Mouse (Mus musculus): ENCODE data around the gene Pttg1. TPM values are rescaled to one million over a fixed set of nuclear protein-coding genes. Genes with fewer than 3 reads are reported as not detected.

The Pttg1 gene
- polyA plus RNA-seq, 1 experiment from 2014 or later: 106 TPM

DNA sequence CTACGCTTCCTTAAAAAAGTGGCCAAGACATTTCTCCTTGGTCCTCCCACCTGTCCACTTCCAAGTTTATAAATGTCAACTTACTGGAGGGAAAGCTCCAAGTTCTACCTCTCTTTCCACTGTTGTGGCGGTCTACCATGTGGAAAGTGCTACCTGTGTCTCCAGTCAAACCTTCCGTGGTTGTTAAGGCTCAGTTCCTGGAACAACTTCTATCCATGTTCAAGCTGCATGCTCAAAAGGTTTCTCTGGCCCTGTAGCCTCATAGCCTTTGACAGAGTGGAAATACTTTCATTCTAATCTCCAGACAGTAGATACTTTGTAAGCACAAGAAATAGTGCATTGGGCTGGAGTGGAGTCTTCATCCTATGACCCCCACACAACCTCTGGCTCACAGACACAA lies 46.6 kb downstream of the Pttg1 start:
- ATAC-seq (replicated peaks; ENCODE audit: insufficient number of reproducible peaks, low FRiP score, low TSS enrichment, low read depth): no peak
- 86% methylated on average over 3 of the region's 3 CpGs for WGBS

DNA sequence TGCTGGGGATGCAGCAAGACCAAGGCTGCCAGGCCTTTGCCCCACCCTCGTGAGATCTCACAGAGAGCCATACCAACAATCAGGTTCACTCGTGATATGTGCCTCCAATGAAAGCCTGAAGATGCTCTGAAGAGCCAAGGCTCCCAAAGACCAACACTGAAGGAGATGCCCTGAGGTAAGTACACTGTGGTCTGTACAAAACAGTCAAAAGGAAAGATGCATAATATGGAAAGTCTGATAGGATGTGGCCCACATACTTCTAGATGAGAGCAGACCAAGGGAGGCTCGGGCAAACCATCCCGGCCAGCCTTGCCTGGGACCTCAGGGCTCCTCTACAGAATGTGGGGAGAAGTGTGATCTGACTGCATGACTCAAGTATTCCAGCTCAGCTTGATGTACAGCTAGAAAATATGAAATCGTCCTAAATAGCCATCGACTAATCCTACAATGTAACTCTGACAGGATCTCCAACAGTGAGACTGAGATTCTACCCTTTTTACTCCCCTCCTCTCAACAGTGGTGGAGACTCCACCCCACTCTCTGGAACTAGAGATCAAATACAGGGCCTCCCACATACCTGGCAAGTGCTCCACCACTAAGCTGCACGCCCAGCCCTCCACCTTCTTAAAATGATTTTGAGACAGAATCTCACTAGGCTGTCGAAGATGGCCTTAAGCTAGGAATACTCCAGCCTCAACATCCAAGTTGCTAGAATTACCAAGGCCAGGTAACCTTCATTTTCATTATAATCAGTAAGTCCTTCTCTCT lies 48.8 kb downstream of the Pttg1 start:
- Histone ChIP-seq H3K4me3 (ENCODE audit: low read depth, low read length) (no peak overlapping the region), H3K27me3 (ENCODE audit: control insufficient read depth, insufficient read depth, low read length) (no peaks in the 10 kb centered on the region), H3K36me3 (replicated peaks; ENCODE audit: control insufficient read depth, insufficient read depth, low read depth, low read length) (no peaks in the 10 kb centered on the region), H3K9ac (replicated peaks; ENCODE audit: low read length) (no peak overlapping the region), H3K4me2 (ENCODE audit: low read depth, low read length) (no peak overlapping the region), H3K27ac (replicated peaks; ENCODE audit: low read depth, low read length) (no peak overlapping the region), H3K9me3 (replicated peaks; ENCODE audit: control insufficient read depth, low read length) (no peaks in the 10 kb centered on the region), H3K4me1 (ENCODE audit: control insufficient read depth, insufficient read depth, low read length) (no peaks in the 10 kb centered on the region)
- DNase-seq (ENCODE audit: low spot score): no peak
- 93% methylated on average over 8 of the region's 8 CpGs for WGBS
- no peak for ATAC-seq (replicated peaks; ENCODE audit: insufficient number of reproducible peaks, low FRiP score, low TSS enrichment, low read depth)

More for the DNA sequence above, 46.6 kb downstream of the Pttg1 start:
- Histone ChIP-seq H3K36me3 (replicated peaks; ENCODE audit: control insufficient read depth, insufficient read depth, low read depth, low read length) (no peaks in the 10 kb centered on the region), H3K9ac (replicated peaks; ENCODE audit: low read length) (no peak overlapping the region), H3K4me3 (ENCODE audit: low read depth, low read length) (no peak overlapping the region), H3K27ac (replicated peaks; ENCODE audit: low read depth, low read length) (no peak overlapping the region), H3K9me3 (replicated peaks; ENCODE audit: control insufficient read depth, low read length) (no peaks in the 10 kb centered on the region), H3K4me2 (ENCODE audit: low read depth, low read length) (no peak overlapping the region), H3K27me3 (ENCODE audit: control insufficient read depth, insufficient read depth, low read length) (no peaks in the 10 kb centered on the region), H3K4me1 (ENCODE audit: control insufficient read depth, insufficient read depth, low read length) (no peaks in the 10 kb centered on the region)
- no peak for DNase-seq (ENCODE audit: low spot score)

DNA sequence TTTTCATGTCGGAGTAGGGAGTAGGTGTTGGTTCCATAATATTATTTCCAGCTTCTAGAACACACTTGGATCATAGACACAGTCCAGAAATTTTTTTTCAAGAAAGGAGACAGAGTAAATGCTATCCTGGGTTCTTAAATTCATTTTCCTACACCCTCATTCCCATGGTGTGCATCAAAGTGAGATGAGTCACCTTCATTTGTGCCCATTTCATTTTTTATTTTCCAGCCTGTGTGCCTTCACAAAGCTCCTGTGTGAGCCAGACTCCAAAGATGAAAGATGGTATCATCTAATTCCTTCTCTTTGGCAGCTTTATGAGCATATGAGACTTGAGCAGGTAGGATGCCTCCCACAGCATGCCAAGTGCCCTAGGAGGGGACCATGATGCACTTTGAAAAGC lies 49.5 kb downstream of the Pttg1 start:
- no peaks in the 10 kb centered on the region for H3K36me3 ChIP-seq (replicated peaks; ENCODE audit: control insufficient read depth, insufficient read depth, low read depth, low read length)
- H3K27ac ChIP-seq (replicated peaks; ENCODE audit: low read depth, low read length): no peak overlapping the region
- H3K4me3 ChIP-seq (ENCODE audit: low read depth, low read length): no peak overlapping the region
- H3K27me3 ChIP-seq (ENCODE audit: control insufficient read depth, insufficient read depth, low read length): no peaks in the 10 kb centered on the region
- 76% methylated on average over 1 of the region's 1 CpGs for WGBS
- no peak overlapping the region for H3K9ac ChIP-seq (replicated peaks; ENCODE audit: low read length)
- DNase-seq (ENCODE audit: low spot score) (no peak), ATAC-seq (replicated peaks; ENCODE audit: insufficient number of reproducible peaks, low FRiP score, low TSS enrichment, low read depth) (no peak)
- no peaks in the 10 kb centered on the region for H3K4me1 ChIP-seq (ENCODE audit: control insufficient read depth, insufficient read depth, low read length)
- no peaks in the 10 kb centered on the region for H3K9me3 ChIP-seq (replicated peaks; ENCODE audit: control insufficient read depth, low read length)
- H3K4me2 ChIP-seq (ENCODE audit: low read depth, low read length): no peak overlapping the region

DNA sequence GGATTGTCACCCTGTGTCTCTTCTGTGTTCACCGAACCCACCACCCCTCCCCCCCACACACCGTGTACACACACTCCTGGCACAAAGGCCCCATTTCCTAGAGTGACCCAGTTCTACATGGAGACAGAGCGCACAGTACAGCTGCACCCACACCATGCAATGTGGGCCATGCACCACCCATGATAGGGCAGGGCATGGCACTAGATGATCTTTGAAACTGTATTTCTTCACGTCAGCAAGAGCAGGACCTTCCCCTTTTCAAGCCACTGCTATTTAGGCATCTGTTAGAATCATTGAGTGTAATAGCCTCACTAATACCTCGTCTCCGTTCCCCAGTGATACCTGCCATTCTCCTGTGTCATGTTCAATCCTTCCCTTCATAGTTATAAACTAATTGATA lies 51.1 kb downstream of the Pttg1 start:
- no peaks in the 10 kb centered on the region for H3K4me1 ChIP-seq (ENCODE audit: control insufficient read depth, insufficient read depth, low read length)
- H3K27ac ChIP-seq (replicated peaks; ENCODE audit: low read depth, low read length): no peak overlapping the region
- no peak for ATAC-seq (replicated peaks; ENCODE audit: insufficient number of reproducible peaks, low FRiP score, low TSS enrichment, low read depth)
- DNase-seq (ENCODE audit: low spot score): no peak
- H3K9ac ChIP-seq (replicated peaks; ENCODE audit: low read length): no peak overlapping the region
- 88% methylated on average over 6 of the region's 6 CpGs for WGBS
- H3K4me3 ChIP-seq (ENCODE audit: low read depth, low read length): no peak overlapping the region
- no peak overlapping the region for H3K4me2 ChIP-seq (ENCODE audit: low read depth, low read length)
- H3K9me3 ChIP-seq (replicated peaks; ENCODE audit: control insufficient read depth, low read length): no peaks in the 10 kb centered on the region
- no peaks in the 10 kb centered on the region for H3K36me3 ChIP-seq (replicated peaks; ENCODE audit: control insufficient read depth, insufficient read depth, low read depth, low read length)
- H3K27me3 ChIP-seq (ENCODE audit: control insufficient read depth, insufficient read depth, low read length): no peaks in the 10 kb centered on the region

DNA sequence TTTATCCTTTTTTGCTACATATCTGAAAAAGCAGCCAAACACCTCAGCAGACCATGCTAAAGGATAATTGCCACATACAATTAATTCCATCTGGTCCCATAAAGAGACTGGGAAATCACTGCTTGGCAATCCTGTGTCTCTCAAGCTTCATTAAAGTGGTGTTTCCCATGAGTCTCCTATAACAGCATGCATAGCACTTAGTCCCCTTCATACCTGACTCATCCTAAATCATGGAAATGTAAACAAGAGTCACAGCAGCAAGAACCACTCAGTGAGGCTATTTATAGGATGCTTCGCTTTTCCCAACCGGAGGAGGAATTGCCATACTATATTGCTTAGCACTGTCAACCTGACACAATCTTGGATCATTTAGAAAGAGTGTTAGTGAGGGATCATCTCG lies 52.7 kb downstream of the Pttg1 start:
- DNase-seq (ENCODE audit: low spot score) (no peak), ATAC-seq (replicated peaks; ENCODE audit: insufficient number of reproducible peaks, low FRiP score, low TSS enrichment, low read depth) (no peak)
- H3K4me1 ChIP-seq (ENCODE audit: control insufficient read depth, insufficient read depth, low read length): no peaks in the 10 kb centered on the region
- no peak overlapping the region for H3K4me3 ChIP-seq (ENCODE audit: low read depth, low read length)
- H3K27ac ChIP-seq (replicated peaks; ENCODE audit: low read depth, low read length): no peak overlapping the region
- no peaks in the 10 kb centered on the region for H3K27me3 ChIP-seq (ENCODE audit: control insufficient read depth, insufficient read depth, low read length)
- no peak overlapping the region for H3K4me2 ChIP-seq (ENCODE audit: low read depth, low read length)
- H3K36me3 ChIP-seq (replicated peaks; ENCODE audit: control insufficient read depth, insufficient read depth, low read depth, low read length): no peaks in the 10 kb centered on the region
- 87% methylated on average over 3 of the region's 3 CpGs for WGBS
- no peak overlapping the region for H3K9ac ChIP-seq (replicated peaks; ENCODE audit: low read length)
- H3K9me3 ChIP-seq (replicated peaks; ENCODE audit: control insufficient read depth, low read length): no peaks in the 10 kb centered on the region

DNA sequence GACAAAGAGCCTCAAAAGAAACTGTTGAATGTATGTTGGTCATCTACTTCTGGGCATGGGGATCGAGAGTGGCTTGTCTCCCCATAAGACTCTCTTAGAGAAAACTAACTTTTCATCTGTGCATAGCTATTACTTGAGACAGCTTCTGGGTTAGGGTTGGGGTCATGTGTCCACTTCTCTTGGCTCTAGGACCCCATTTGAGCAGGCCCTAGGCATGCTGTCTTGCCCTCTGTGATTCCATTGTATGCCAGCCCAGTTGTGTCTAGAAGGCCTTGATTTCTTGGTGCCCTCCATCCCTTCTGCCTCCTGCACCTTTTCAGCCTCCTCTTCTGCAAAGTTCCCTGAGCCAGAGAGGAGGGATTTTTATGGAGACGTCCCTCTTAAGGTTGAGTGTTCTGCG lies 54.2 kb downstream of the Pttg1 start:
- Histone ChIP-seq H3K27ac (replicated peaks; ENCODE audit: low read depth, low read length) (no peak overlapping the region), H3K4me1 (ENCODE audit: control insufficient read depth, insufficient read depth, low read length) (no peaks in the 10 kb centered on the region), H3K4me2 (ENCODE audit: low read depth, low read length) (no peak overlapping the region), H3K9ac (replicated peaks; ENCODE audit: low read length) (no peak overlapping the region), H3K4me3 (ENCODE audit: low read depth, low read length) (no peak overlapping the region), H3K27me3 (ENCODE audit: control insufficient read depth, insufficient read depth, low read length) (no peaks in the 10 kb centered on the region), H3K36me3 (replicated peaks; ENCODE audit: control insufficient read depth, insufficient read depth, low read depth, low read length) (no peaks in the 10 kb centered on the region), H3K9me3 (replicated peaks; ENCODE audit: control insufficient read depth, low read length) (no peaks in the 10 kb centered on the region)
- 87% methylated on average over 3 of the region's 3 CpGs for WGBS
- DNase-seq (ENCODE audit: low spot score): no peak
- ATAC-seq (replicated peaks; ENCODE audit: insufficient number of reproducible peaks, low FRiP score, low TSS enrichment, low read depth): no peak

MicroRNAs within 50 kb of the gene (microRNA counts, 519-probe panel; counts per million panel counts)
- microRNA mmu-miR-146a: 3,418 counts per million, percentile 47 among the panel's probes with 10 or more counts

Small RNAs within 50 kb of the gene (microRNA-seq; reads per million reads assigned to microRNA genes)
- gene Mir146 (ENCODE audit: borderline number of aligned reads): 54.6 reads per million, percentile 34 among the genes with 10 or more reads in this experiment

Other genes starting within 250 kb of the Pttg1 start
- gene Slu7, start 7.5 kb upstream of the Pttg1 start, polyA plus RNA-seq (2014; fragmentation: Nextera tagmentation; extraction: Ambion mirVana): 62.2 and 68.5 TPM in 2 replicates
- gene C1qtnf2, start 48.0 kb upstream of the Pttg1 start, polyA plus RNA-seq (2014; fragmentation: Nextera tagmentation; extraction: Ambion mirVana): 2.2 and 2.9 TPM in 2 replicates
- 28.0 and 30.0 TPM in 2 replicates for gene Ccnjl, start 102.5 kb upstream of the Pttg1 start, polyA plus RNA-seq (2014; fragmentation: Nextera tagmentation; extraction: Ambion mirVana)
- gene 4933415A04Rik, start 160.8 kb upstream of the Pttg1 start, polyA plus RNA-seq (2014; fragmentation: Nextera tagmentation; extraction: Ambion mirVana): 6.5 and 7.9 TPM in 2 replicates
- not detected in 2 replicates for gene Fabp6, start 175.3 kb upstream of the Pttg1 start, polyA plus RNA-seq (2014; fragmentation: Nextera tagmentation; extraction: Ambion mirVana)